Mouse (Mus musculus): ENCODE results near the gene Arrdc4. TPM values are rescaled to one million over a fixed set of nuclear protein-coding genes. Genes with fewer than 3 reads are reported as not detected.
A peak's percentile ranks its signal among the peaks of the same experiment; 100 is the strongest.

Gene Arrdc4
- polyA plus RNA-seq (2015; fragmentation: Nextera tagmentation; extraction: Ambion mirVana): 29.7 and 31.4 TPM in 2 replicates

GRCm38 (mm10) chr7:68748761-68749635 is at the start of gene Arrdc4:
TSS of gene Arrdc4 (minus strand) at chr7:68749241.
- Histone ChIP-seq H3K36me3 (ENCODE audit: insufficient read depth, low read length) (peaks cover 15% of the 10 kb centered on the region), H3K4me1 (ENCODE audit: insufficient read depth, low read length) (peaks cover 24% of the 10 kb centered on the region), H3K27ac (ENCODE audit: low read length) (peak within 1 kb of the TSS; percentile 78), H3K9me3 (ENCODE audit: low read length) (no peaks in the 10 kb centered on the region), H3K9ac (replicated peaks; ENCODE audit: low read length) (peak within 1 kb of the TSS; percentile 91), H3K4me2 (replicated peaks; ENCODE audit: low read depth, low read length) (peak within 1 kb of the TSS; percentile 86), H3K4me3 (ENCODE audit: low read length) (peak within 1 kb of the TSS; percentile 84), H3K27me3 (ENCODE audit: insufficient read depth, low read length) (no peaks in the 10 kb centered on the region)
- under 1% methylated on average over 54 of the region's 54 CpGs for WGBS
- peak; percentile 100 for ATAC-seq (ENCODE audit: low FRiP score, low TSS enrichment)

DNA sequence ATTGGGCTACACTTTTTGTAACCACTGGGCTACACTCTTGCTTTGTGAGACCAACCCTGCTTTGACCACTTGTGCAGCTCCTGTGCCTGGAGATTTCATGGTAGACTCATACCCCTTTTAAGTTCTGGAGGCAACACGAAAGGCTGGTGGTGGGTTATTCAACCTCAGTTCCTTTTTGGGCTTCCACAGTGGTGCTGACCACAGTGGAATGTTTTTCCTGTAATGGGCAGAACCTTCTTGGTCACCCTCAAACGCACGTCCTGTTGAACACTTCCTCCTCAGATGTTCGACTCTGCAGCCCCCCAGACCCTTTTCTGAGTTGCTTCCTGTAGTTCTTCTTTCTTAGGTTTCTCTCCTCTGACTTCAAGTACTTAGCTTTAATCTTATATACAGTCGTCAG is 46.5 kb upstream of the Arrdc4 start:
- 61% methylated on average over 5 of the region's 5 CpGs for WGBS
- H3K4me2 ChIP-seq (replicated peaks; ENCODE audit: low read depth, low read length): no peak overlapping the region
- no peaks in the 10 kb centered on the region for H3K27me3 ChIP-seq (ENCODE audit: insufficient read depth, low read length)
- no peak for ATAC-seq (ENCODE audit: low FRiP score, low TSS enrichment)
- no peaks in the 10 kb centered on the region for H3K9me3 ChIP-seq (ENCODE audit: low read length)
- no peak overlapping the region for H3K9ac ChIP-seq (replicated peaks; ENCODE audit: low read length)
- H3K4me3 ChIP-seq (ENCODE audit: low read length): no peak overlapping the region
- H3K27ac ChIP-seq (ENCODE audit: low read length): no peak overlapping the region
- no peaks in the 10 kb centered on the region for H3K36me3 ChIP-seq (ENCODE audit: insufficient read depth, low read length)
- no peaks in the 10 kb centered on the region for H3K4me1 ChIP-seq (ENCODE audit: insufficient read depth, low read length)

DNA sequence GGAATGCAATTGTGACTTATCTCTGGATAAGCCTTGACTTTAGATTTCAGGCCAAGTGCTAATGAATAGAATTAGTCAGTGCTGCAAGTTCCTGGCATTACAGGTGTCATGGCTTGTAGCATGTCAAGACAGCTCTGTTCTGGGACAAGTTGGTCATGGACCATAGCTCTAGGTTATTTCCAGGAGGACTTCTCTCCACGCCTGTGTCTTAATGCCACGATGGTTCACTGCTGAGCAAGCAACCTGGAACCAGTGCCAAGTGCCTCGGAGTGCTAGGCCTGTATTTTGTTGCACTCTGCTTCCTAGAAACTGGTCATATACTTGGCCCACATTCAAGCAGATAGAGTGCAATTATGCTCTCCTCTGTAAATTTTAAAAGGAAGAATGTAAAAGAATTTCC is 39.7 kb upstream of the Arrdc4 start:
- no peak overlapping the region for H3K27ac ChIP-seq (ENCODE audit: low read length)
- no peak overlapping the region for H3K4me3 ChIP-seq (ENCODE audit: low read length)
- no peaks in the 10 kb centered on the region for H3K36me3 ChIP-seq (ENCODE audit: insufficient read depth, low read length)
- no peak overlapping the region for H3K4me2 ChIP-seq (replicated peaks; ENCODE audit: low read depth, low read length)
- no peak overlapping the region for H3K9ac ChIP-seq (replicated peaks; ENCODE audit: low read length)
- H3K4me1 ChIP-seq (ENCODE audit: insufficient read depth, low read length): no peaks in the 10 kb centered on the region
- no peaks in the 10 kb centered on the region for H3K9me3 ChIP-seq (ENCODE audit: low read length)
- no peak for ATAC-seq (ENCODE audit: low FRiP score, low TSS enrichment)
- H3K27me3 ChIP-seq (ENCODE audit: insufficient read depth, low read length): no peaks in the 10 kb centered on the region
- 62% methylated on average over 3 of the region's 3 CpGs for whole genome bisulfite sequencing

DNA sequence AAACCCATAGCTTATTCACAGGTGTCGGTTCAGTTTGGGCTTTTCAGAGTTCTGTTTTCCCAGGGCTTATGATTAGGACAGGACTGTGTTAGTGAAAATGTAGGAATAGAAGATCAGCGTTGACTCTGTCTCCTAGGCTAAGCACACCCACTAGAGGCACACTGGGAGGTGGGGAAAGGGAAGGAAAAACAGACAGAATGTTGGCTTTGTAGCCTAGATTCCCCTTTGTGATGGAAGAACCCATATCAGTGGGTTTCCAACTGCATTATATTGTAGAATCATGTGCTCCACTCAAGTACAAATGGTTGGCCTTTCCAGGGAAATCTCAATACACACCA is 22.7 kb upstream of the Arrdc4 start:
- Histone ChIP-seq H3K27ac (ENCODE audit: low read length) (no peak overlapping the region), H3K4me2 (replicated peaks; ENCODE audit: low read depth, low read length) (no peak overlapping the region), H3K27me3 (ENCODE audit: insufficient read depth, low read length) (no peaks in the 10 kb centered on the region), H3K9me3 (ENCODE audit: low read length) (no peaks in the 10 kb centered on the region), H3K4me1 (ENCODE audit: insufficient read depth, low read length) (no peaks in the 10 kb centered on the region), H3K4me3 (ENCODE audit: low read length) (no peak overlapping the region), H3K9ac (replicated peaks; ENCODE audit: low read length) (no peak overlapping the region), H3K36me3 (ENCODE audit: insufficient read depth, low read length) (no peaks in the 10 kb centered on the region)
- ATAC-seq (ENCODE audit: low FRiP score, low TSS enrichment): no peak
- WGBS: 81% methylated on average over 2 of the region's 2 CpGs

DNA sequence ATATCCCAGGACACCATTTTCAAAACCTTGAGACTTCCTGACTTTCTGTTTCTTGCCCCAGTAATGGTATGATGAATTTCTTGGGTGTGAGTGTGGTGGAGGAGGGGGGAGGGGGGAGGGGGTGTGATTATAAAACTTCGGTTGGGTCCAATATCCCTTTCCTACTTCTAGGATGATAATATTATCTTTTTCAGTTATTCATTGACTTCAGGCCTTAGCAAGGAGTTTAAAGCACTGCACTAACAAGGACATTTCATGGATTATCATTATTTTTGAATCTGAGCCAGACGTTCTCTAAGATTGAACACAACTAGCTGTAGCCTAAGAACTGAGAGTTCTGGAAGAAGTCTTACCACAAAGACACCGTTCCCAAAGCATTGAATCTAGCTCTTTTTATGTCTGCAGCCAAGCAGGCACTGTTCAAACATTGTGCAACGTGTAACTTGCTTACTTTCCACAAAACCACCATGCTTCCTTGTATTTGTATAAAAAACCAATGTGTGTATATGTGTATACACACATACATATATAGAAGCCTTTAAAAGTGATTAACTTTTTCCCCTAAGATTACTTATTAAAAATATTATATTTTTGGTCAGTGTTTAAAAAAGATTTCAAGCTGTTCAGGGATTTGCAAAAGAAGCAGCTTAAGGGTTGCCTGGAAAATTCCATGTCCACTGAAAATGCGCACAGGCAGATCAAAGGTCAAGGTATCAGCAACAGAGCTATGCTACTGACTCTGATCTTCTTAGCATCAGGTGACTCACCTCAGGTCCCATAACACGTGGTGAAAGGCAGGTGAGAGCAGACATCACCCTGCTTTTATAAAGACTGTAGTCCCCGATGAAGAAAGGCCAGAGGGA is 22.1 kb upstream of the Arrdc4 start:
- H3K4me2 ChIP-seq (replicated peaks; ENCODE audit: low read depth, low read length): no peak overlapping the region
- no peak for ATAC-seq (ENCODE audit: low FRiP score, low TSS enrichment)
- no peak overlapping the region for H3K9ac ChIP-seq (replicated peaks; ENCODE audit: low read length)
- H3K27me3 ChIP-seq (ENCODE audit: insufficient read depth, low read length): no peaks in the 10 kb centered on the region
- no peak overlapping the region for H3K4me3 ChIP-seq (ENCODE audit: low read length)
- H3K9me3 ChIP-seq (ENCODE audit: low read length): no peaks in the 10 kb centered on the region
- no peaks in the 10 kb centered on the region for H3K36me3 ChIP-seq (ENCODE audit: insufficient read depth, low read length)
- H3K27ac ChIP-seq (ENCODE audit: low read length): no peak overlapping the region
- no peaks in the 10 kb centered on the region for H3K4me1 ChIP-seq (ENCODE audit: insufficient read depth, low read length)
- WGBS: 75% methylated on average over 7 of the region's 7 CpGs

- no peak overlapping the region for H3K4me2 ChIP-seq (replicated peaks; ENCODE audit: low read depth, low read length)
- no peaks in the 10 kb centered on the region for H3K36me3 ChIP-seq (ENCODE audit: insufficient read depth, low read length)
- ATAC-seq (ENCODE audit: low FRiP score, low TSS enrichment): no peak
- H3K27me3 ChIP-seq (ENCODE audit: insufficient read depth, low read length): no peaks in the 10 kb centered on the region
- H3K4me3 ChIP-seq (ENCODE audit: low read length): no peak overlapping the region
- no peak overlapping the region for H3K27ac ChIP-seq (ENCODE audit: low read length)
- 92% methylated on average over 4 of the region's 4 CpGs for WGBS
- no peaks in the 10 kb centered on the region for H3K9me3 ChIP-seq (ENCODE audit: low read length)
- no peak overlapping the region for H3K9ac ChIP-seq (replicated peaks; ENCODE audit: low read length)
- no peaks in the 10 kb centered on the region for H3K4me1 ChIP-seq (ENCODE audit: insufficient read depth, low read length)
Measured at GRCm38 (mm10) chr7:68765926-68766325, 16.9 kb upstream of the Arrdc4 start.

- Histone ChIP-seq H3K9me3 (ENCODE audit: low read length) (no peaks in the 10 kb centered on the region), H3K27me3 (ENCODE audit: insufficient read depth, low read length) (no peaks in the 10 kb centered on the region), H3K4me2 (replicated peaks; ENCODE audit: low read depth, low read length) (no peak overlapping the region), H3K9ac (replicated peaks; ENCODE audit: low read length) (no peak overlapping the region), H3K27ac (ENCODE audit: low read length) (no peak overlapping the region), H3K36me3 (ENCODE audit: insufficient read depth, low read length) (no peaks in the 10 kb centered on the region), H3K4me1 (ENCODE audit: insufficient read depth, low read length) (no peaks in the 10 kb centered on the region), H3K4me3 (ENCODE audit: low read length) (no peak overlapping the region)
- ATAC-seq (ENCODE audit: low FRiP score, low TSS enrichment): no peak
- 76% methylated on average over 6 of the region's 6 CpGs for WGBS
Measured at GRCm38 (mm10) chr7:68759148-68759724, 10.2 kb upstream of the Arrdc4 start.

- no peaks in the 10 kb centered on the region for H3K4me1 ChIP-seq (ENCODE audit: insufficient read depth, low read length)
- no peak overlapping the region for H3K4me2 ChIP-seq (replicated peaks; ENCODE audit: low read depth, low read length)
- no peaks in the 10 kb centered on the region for H3K27me3 ChIP-seq (ENCODE audit: insufficient read depth, low read length)
- no peaks in the 10 kb centered on the region for H3K36me3 ChIP-seq (ENCODE audit: insufficient read depth, low read length)
- H3K4me3 ChIP-seq (ENCODE audit: low read length): no peak overlapping the region
- no peak overlapping the region for H3K27ac ChIP-seq (ENCODE audit: low read length)
- ATAC-seq (ENCODE audit: low FRiP score, low TSS enrichment): no peak
- 87% methylated on average over 6 of the region's 6 CpGs for whole genome bisulfite sequencing
- H3K9ac ChIP-seq (replicated peaks; ENCODE audit: low read length): no peak overlapping the region
- no peaks in the 10 kb centered on the region for H3K9me3 ChIP-seq (ENCODE audit: low read length)
Measured at GRCm38 (mm10) chr7:68756656-68757204, 7.7 kb upstream of the Arrdc4 start.

DNA sequence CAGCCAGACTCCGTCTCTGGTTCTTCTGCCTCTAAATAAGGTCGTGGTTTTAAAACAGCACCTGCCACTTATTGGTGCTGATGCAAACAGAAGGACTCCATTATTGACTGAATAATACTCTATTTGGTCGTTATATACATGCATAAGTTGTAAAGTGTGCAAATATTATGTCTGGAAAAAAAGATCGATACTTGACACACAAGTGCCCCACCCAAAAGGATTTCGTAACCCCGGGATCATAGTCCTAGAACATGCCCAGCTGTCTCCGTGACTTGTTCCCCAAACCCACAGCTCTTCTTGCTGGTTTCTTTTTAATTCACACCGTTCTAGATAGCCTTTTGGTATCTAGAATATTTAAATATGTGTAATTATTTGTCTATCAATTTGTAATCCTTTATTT is 878 bp upstream of the Arrdc4 start:
- H3K36me3 ChIP-seq (ENCODE audit: insufficient read depth, low read length): peaks cover 5% of the 10 kb centered on the region; the same call in 1 of the 2 replicates
- no peak for ATAC-seq (ENCODE audit: low FRiP score, low TSS enrichment)
- H3K4me3 ChIP-seq (ENCODE audit: low read length): peak overlapping the region; percentile 84
- peaks cover 24% of the 10 kb centered on the region for H3K4me1 ChIP-seq (ENCODE audit: insufficient read depth, low read length)
- H3K27ac ChIP-seq (ENCODE audit: low read length): peak overlapping the region; percentile 51; the same call in 1 of the 2 replicates
- peak overlapping the region; percentile 43 for H3K9ac ChIP-seq (replicated peaks; ENCODE audit: low read length)
- WGBS: 73% methylated on average over 8 of the region's 8 CpGs
- H3K4me2 ChIP-seq (replicated peaks; ENCODE audit: low read depth, low read length): peak overlapping the region; percentile 86
- H3K27me3 ChIP-seq (ENCODE audit: insufficient read depth, low read length): no peaks in the 10 kb centered on the region
- H3K9me3 ChIP-seq (ENCODE audit: low read length): no peaks in the 10 kb centered on the region
